ENCODE assay signal across 11 mouse cellular contexts in genomic region chr2:153215421-153215820, GRCm38 (mm10). TPM values are rescaled to one million over a fixed set of nuclear protein-coding genes. Genes with fewer than 3 reads are reported as not detected.
DNase-seq lines count a peak whose midpoint lies in the region; ATAC-seq lines count a peak whose summit lies in the region.
"Had no signal": no experiment of that assay in that cellular context is flagged by ENCODE, and none has a peak within 500 bp of the region (broad histone marks: within the 10 kb centered on the region; RNA-seq: fewer than 3 reads in every experiment).

No protein-coding gene starts in this region.

- DNase-seq in heart, adult 11 months: peak; percentile 80
- DNase-seq in heart, adult 8-10 months (ENCODE audit: low spot score): no peak
- no peak for DNase-seq in urinary bladder, adult 18-20 months (ENCODE audit: low spot score in 2 of 2)
- no peak for DNase-seq in c-Kit-positive CD71-positive TER-119-positive erythroid progenitor cells, embryonic 14.5 days (ENCODE audit: low spot score)
- no peak for DNase-seq in MN1 (ENCODE audit: low spot score)
- DNase-seq: cerebellum, adult 9-10 months; heart, postnatal 36 days; kidney, postnatal 25 days had no signal

- ATAC-seq in CD4-positive, CD25-positive, alpha-beta regulatory T cell, adult 4 months: peak; percentile 25
- ATAC-seq in hematopoietic stem cell, adult 5-6 weeks (replicated peaks in 1 of 2; ENCODE audit: insufficient read depth in 1 of 2, low FRiP score in 2 of 2, low TSS enrichment in 1 of 2, low read depth in 1 of 2, poor library complexity in 2 of 2, severe bottlenecking in 2 of 2): peak; percentile 22 to 54
- peak; percentile 44 for ATAC-seq in megakaryocyte, adult 5-6 weeks (ENCODE audit: poor library complexity, severe bottlenecking)

RNA-seq across cellular contexts. Expression of gene Tspyl3, which starts 9.8 kb away (rescaled TPM):
- total RNA-seq in heart, adult 8-10 months (2022): 1 to 10 TPM in 3 of 4 experiments, under 1 TPM in 1; 0.90 to 1.5 (median 1.0) TPM
- polyA plus RNA-seq in CD4-positive, CD25-positive, alpha-beta regulatory T cell, adult 4 months (2017; shearing (Covaris generic)): 10 to 100 TPM; 23.8 to 25.2 TPM
- 18.2 and 19.4 TPM in 2 replicates for total RNA-seq in hematopoietic stem cell, adult 5-6 weeks (2017)
- total RNA-seq in megakaryocyte, adult 5-6 weeks (2015): 5.6 and 6.2 TPM in 2 replicates
- total RNA-seq in megakaryocyte, adult 5-6 weeks (2017): 4.0 and 6.5 TPM in 2 replicates

RNA-seq across cellular contexts. Expression of gene Plagl2, which starts 25.8 kb away (rescaled TPM):
- 1 to 10 TPM; 3.6 to 4.3 (median 4.0) TPM for total RNA-seq in heart, adult 8-10 months (2022)
- polyA plus RNA-seq in CD4-positive, CD25-positive, alpha-beta regulatory T cell, adult 4 months (2017; shearing (Covaris generic)): 10 to 100 TPM; 20.2 to 23.1 TPM
- total RNA-seq in hematopoietic stem cell, adult 5-6 weeks (2017): 7.3 and 7.8 TPM in 2 replicates
- total RNA-seq in megakaryocyte, adult 5-6 weeks (2015): 40.6 and 43.8 TPM in 2 replicates
- 5.7 and 9.1 TPM in 2 replicates for total RNA-seq in megakaryocyte, adult 5-6 weeks (2017)

RNA-seq across cellular contexts. Expression of gene Pofut1, which starts 25.9 kb away (rescaled TPM):
- 10 to 100 TPM; 10.6 to 14.9 (median 13.5) TPM for total RNA-seq in heart, adult 8-10 months (2022)
- 10 to 100 TPM in 1 of 2 experiments, 1 to 10 TPM in 1; 9.4 to 11.9 TPM for polyA plus RNA-seq in CD4-positive, CD25-positive, alpha-beta regulatory T cell, adult 4 months (2017; shearing (Covaris generic))
- 23.0 and 29.1 TPM in 2 replicates for total RNA-seq in hematopoietic stem cell, adult 5-6 weeks (2017)
- total RNA-seq in megakaryocyte, adult 5-6 weeks (2015): 6.2 and 8.1 TPM in 2 replicates
- total RNA-seq in megakaryocyte, adult 5-6 weeks (2017): 12.2 and 12.8 TPM in 2 replicates

RNA-seq across cellular contexts. Expression of gene Tm9sf4, which starts 54.3 kb away (rescaled TPM):
- 10 to 100 TPM; 41.9 to 50.0 (median 45.1) TPM for total RNA-seq in heart, adult 8-10 months (2022)
- polyA plus RNA-seq in CD4-positive, CD25-positive, alpha-beta regulatory T cell, adult 4 months (2017; shearing (Covaris generic)): 10 to 100 TPM; 41.1 to 62.2 TPM
- 62.0 and 83.4 TPM in 2 replicates for total RNA-seq in hematopoietic stem cell, adult 5-6 weeks (2017)
- total RNA-seq in megakaryocyte, adult 5-6 weeks (2015): 50.1 and 56.9 TPM in 2 replicates
- 78.7 and 85.5 TPM in 2 replicates for total RNA-seq in megakaryocyte, adult 5-6 weeks (2017)
